Mouse (Mus musculus) small intestine, adult 2 months (tissue): Measurements from ENCODE around the gene Lsm14b. TPM values are rescaled to one million over a fixed set of nuclear protein-coding genes. Genes with fewer than 3 reads are reported as not detected.

Experiments used
- H3K27ac ChIP-seq: fragments of 200-500 bp; 2 replicates; pipeline ENCODE4 v1.5.1; 2012; ENCODE audit warnings: low read depth, low read length, control low read depth, inconsistent platforms; ENCODE audit not compliant: insufficient read depth
- H3K27me3 ChIP-seq: fragments of 200-500 bp; 2 replicates; pipeline ENCODE4 v1.6.1; 2012; ENCODE audit warnings: mild to moderate bottlenecking, moderate library complexity, low read length, inconsistent platforms; ENCODE audit not compliant: control insufficient read depth, insufficient read depth
- H3K36me3 ChIP-seq: fragments of 200-500 bp; 2 replicates; pipeline ENCODE4 v1.6.1; 2012; ENCODE audit warnings: mild to moderate bottlenecking, low read length, control low read depth, inconsistent platforms; ENCODE audit not compliant: control insufficient read depth, insufficient read depth
- H3K4me1 ChIP-seq: fragments of 200-500 bp; 2 replicates; pipeline ENCODE4 v1.6.1; 2012; ENCODE audit warnings: low read length, inconsistent platforms, mixed read lengths; ENCODE audit not compliant: control insufficient read depth, insufficient read depth, insufficient read length
- H3K4me3 ChIP-seq: fragments of 200-500 bp; 2 replicates; pipeline ENCODE4 v1.5.1; 2012; ENCODE audit warnings: low read depth, mild to moderate bottlenecking, control low read depth, inconsistent platforms, low read length, moderate library complexity
- CTCF ChIP-seq: fragments of 200-500 bp; IDR thresholded peaks from 2 replicates; pipeline ENCODE4 v1.5.1; 2012; ENCODE audit warnings: low read depth, mild to moderate bottlenecking, control low read depth, inconsistent platforms, low read length, moderate library complexity, mixed read lengths; ENCODE audit not compliant: insufficient replicate concordance, insufficient read length; ENCODE audit errors: extremely low read depth
- POLR2A ChIP-seq: fragments of 200-500 bp; IDR thresholded peaks from 2 replicates; pipeline ENCODE4 v1.6.1; 2012; ENCODE audit warnings: low read depth, mild to moderate bottlenecking, control low read depth, inconsistent platforms, low read length, moderate library complexity
- WGBS: fragments of 180-500 bp; shearing (Covaris S2); methylation state at CpG from one replicate; pipeline ENCODE4 v1.1.7; 2018; 5-methylcytosine and 5-hydroxymethylcytosine counted together
- polyA plus RNA-seq: library from polyadenylated mRNA; depleted of rRNA; stranded (reverse); fragments of >200 nt; gene quantifications from 2 replicates; pipeline ENCODE4 v1.2.3, GENCODE M21; 2012

Gene Lsm14b
- polyA plus RNA-seq, 1 experiment: 23.7 TPM

GRCm38 (mm10) chr2:180017632-180018031 is 7.2 kb upstream of the Lsm14b start:
- TF ChIP-seq CTCF (no peak), POLR2A (no peak)
- no peak overlapping the region for H3K27ac ChIP-seq
- H3K27me3 ChIP-seq: no peaks in the 10 kb centered on the region; the same call in 1 of the 2 replicates
- 29% methylated on average over 4 of the region's 4 CpGs for WGBS
- no peak overlapping the region for H3K4me3 ChIP-seq
- H3K36me3 ChIP-seq: no peaks in the 10 kb centered on the region
- H3K4me1 ChIP-seq: peaks cover 28% of the 10 kb centered on the region

DNA sequence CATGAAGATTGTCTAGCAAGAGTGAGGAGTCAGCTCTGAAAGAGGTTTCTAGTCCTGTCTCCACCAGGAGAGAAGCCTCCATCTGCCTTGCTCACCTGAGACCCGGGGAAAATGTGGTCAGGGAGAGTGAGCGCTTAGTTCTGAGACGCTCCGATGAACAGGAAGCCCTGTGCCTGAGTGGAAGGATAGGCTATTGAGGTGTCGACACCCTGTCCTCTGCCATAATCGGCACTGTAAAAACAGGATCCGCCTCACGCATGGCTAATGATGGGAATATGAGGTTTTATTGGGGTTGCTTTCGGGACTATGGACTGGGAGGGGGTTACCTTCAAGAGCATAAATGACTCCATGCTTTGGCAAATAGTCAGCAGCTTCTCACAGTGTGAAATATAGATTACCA is 6.2 kb upstream of the Lsm14b start:
- TF ChIP-seq CTCF (no peak), POLR2A (no peak)
- Histone ChIP-seq H3K27ac (peak overlapping the region; percentile 68), H3K36me3 (no peaks in the 10 kb centered on the region), H3K4me1 (peaks cover 26% of the 10 kb centered on the region), H3K27me3 (peaks cover 5% of the 10 kb centered on the region; the same call in 1 of the 2 replicates), H3K4me3 (peak overlapping the region; percentile 46)
- 17% methylated on average over 9 of the region's 9 CpGs for WGBS

- H3K27me3 ChIP-seq: peaks cover 7% of the 10 kb centered on the region; the same call in 1 of the 2 replicates
- H3K36me3 ChIP-seq: no peaks in the 10 kb centered on the region
- TF ChIP-seq CTCF (no peak), POLR2A (no peak)
- H3K4me3 ChIP-seq: no peak overlapping the region
- 30% methylated on average over 7 of the region's 7 CpGs for WGBS
- peaks cover 26% of the 10 kb centered on the region for H3K4me1 ChIP-seq
- no peak overlapping the region for H3K27ac ChIP-seq
Observed at GRCm38 (mm10) chr2:180020091-180020661, 4.6 kb upstream of the Lsm14b start.

DNA sequence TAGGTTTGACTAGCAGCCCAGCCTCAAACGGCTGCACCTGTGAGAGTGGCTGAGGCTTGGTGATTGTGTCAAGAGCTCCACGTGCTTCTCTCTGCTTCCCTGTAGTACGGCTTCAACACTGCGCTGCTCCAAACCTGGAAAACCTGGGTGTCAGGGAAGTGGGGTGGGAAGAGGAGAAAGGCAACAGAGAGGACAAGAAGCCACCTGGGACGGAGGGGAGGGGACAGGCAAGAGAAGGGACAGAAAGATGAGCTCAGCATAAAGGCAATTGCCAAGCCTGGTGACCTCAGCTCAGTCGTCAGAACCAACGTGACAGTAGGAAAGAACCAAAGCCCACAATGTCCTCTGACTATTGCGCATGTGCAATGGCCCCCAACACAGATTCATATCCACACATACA is 3.9 kb upstream of the Lsm14b start:
- Histone ChIP-seq H3K4me3 (no peak overlapping the region), H3K4me1 (peaks cover 31% of the 10 kb centered on the region), H3K36me3 (no peaks in the 10 kb centered on the region), H3K27ac (no peak overlapping the region), H3K27me3 (peaks cover 7% of the 10 kb centered on the region; the same call in 1 of the 2 replicates)
- TF ChIP-seq CTCF (no peak), POLR2A (no peak)
- 71% methylated on average over 8 of the region's 8 CpGs for WGBS

DNA sequence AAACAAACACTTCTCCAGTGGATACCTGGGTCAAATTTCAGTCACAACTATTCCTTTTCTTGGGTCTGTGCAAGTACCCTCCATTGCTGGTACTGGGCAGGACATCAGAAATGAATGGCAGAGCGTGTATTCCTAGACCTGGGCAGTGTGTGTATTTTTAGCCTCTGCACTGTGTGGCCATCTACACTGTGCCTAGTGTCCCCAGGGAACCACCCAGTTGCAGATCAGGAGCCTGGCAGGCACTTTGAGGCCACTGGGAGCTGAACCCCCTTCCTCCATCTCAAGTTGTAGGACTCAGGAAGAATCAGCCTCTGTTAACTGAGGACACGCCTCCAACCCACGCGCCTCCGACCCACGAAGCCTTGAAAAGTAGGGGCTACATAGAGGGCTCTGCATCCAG is 2.0 kb upstream of the Lsm14b start:
- TF ChIP-seq CTCF (no peak), POLR2A (no peak)
- peaks cover under 1% of the 10 kb centered on the region; the same call in 1 of the 2 replicates for H3K36me3 ChIP-seq

GRCm38 (mm10) chr2:180025135-180025860 is 511 bp downstream of the Lsm14b start:
- Histone ChIP-seq H3K27me3 (peaks cover 7% of the 10 kb centered on the region; the same call in 1 of the 2 replicates), H3K4me3 (peak overlapping the region; percentile 70), H3K4me1 (peaks cover 9% of the 10 kb centered on the region), H3K27ac (peak overlapping the region; percentile 71), H3K36me3 (peaks cover 15% of the 10 kb centered on the region)
- under 1% methylated on average over 84 of the region's 84 CpGs for WGBS
- TF ChIP-seq CTCF: no peak
- TF ChIP-seq POLR2A: no peak

More for the DNA sequence above, 2.0 kb upstream of the Lsm14b start:
- Histone ChIP-seq H3K27me3 (peaks cover 7% of the 10 kb centered on the region; the same call in 1 of the 2 replicates), H3K27ac (no peak overlapping the region), H3K4me1 (peaks cover 29% of the 10 kb centered on the region), H3K4me3 (no peak overlapping the region)
- 51% methylated on average over 6 of the region's 6 CpGs for WGBS

- WGBS: 59% methylated on average over 6 of the region's 6 CpGs
- Histone ChIP-seq H3K27ac (no peak overlapping the region), H3K36me3 (peaks cover 18% of the 10 kb centered on the region), H3K27me3 (peaks cover 7% of the 10 kb centered on the region; the same call in 1 of the 2 replicates), H3K4me1 (peaks cover 7% of the 10 kb centered on the region), H3K4me3 (peak overlapping the region; percentile 70)
- no peak for TF ChIP-seq POLR2A
- no peak for TF ChIP-seq CTCF
Observed at GRCm38 (mm10) chr2:180025861-180026200, 1.0 kb downstream of the Lsm14b start.
